Mouse (Mus musculus): ENCODE data around the gene Iqch. TPM values are rescaled to one million over a fixed set of nuclear protein-coding genes. Genes with fewer than 3 reads are reported as not detected.
A peak's percentile ranks its signal among the peaks of the same experiment; 100 is the strongest.

Iqch gene
- polyA plus RNA-seq, 2 experiments, result 0.05 to 0.11 TPM

GRCm38 (mm10) chr9:63603849-63604248 lies 1.6 kb upstream of the Iqch start:
- H3K27ac ChIP-seq (replicated peaks; ENCODE audit: low read depth, low read length), result no peak overlapping the region
- no peaks in the 10 kb centered on the region for H3K27me3 ChIP-seq (ENCODE audit: control insufficient read depth, insufficient read depth, low read length)
- TF ChIP-seq POLR2A (IDR thresholded peaks at IDR 0.05; ENCODE audit: borderline replicate concordance, extremely low read depth, insufficient read depth, insufficient read length), result no peak
- ATAC-seq (ENCODE audit: low FRiP score, low read depth) (no peak), DNase-seq (ENCODE audit: low spot score) (no peak)
- peak overlapping the region; percentile 74; the same call in 1 of the 2 replicates for H3K4me3 ChIP-seq (replicated peaks; ENCODE audit: low read length)
- no peaks in the 10 kb centered on the region for H3K9me3 ChIP-seq (ENCODE audit: control insufficient read depth, low read length)
- no peak overlapping the region for H3K4me2 ChIP-seq (replicated peaks; ENCODE audit: low read depth, low read length, severe bottlenecking)
- no peaks in the 10 kb centered on the region for H3K36me3 ChIP-seq (ENCODE audit: control insufficient read depth, insufficient read depth, low read length)
- 56% methylated on average over 6 of the region's 6 CpGs for WGBS
- H3K4me1 ChIP-seq (ENCODE audit: control insufficient read depth, insufficient read depth, low read length), result peaks cover 13% of the 10 kb centered on the region
- H3K9ac ChIP-seq (ENCODE audit: low read depth, low read length, severe bottlenecking), result no peak overlapping the region

DNA sequence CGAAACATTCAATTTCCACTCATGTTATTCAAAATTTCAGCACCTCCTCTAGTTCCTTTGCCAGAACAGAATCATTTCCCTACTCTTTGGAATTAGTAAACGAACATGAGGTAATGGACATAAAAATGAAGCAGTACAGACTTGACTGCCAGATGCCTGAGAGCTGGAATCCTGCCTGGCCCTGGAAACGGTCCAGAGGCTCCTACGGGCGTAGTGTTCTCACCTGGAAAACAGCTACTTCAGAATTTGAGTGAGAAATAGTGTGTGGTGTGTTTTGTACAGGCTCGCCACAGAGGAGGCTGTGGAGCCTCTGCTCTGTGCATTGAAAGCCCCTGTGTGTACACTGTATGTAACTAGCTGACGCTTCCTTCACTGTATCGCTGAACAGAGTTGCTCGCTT lies 5.6 kb downstream of the Iqch start:
- Histone ChIP-seq H3K9ac (ENCODE audit: low read depth, low read length, severe bottlenecking) (no peak overlapping the region), H3K36me3 (ENCODE audit: control insufficient read depth, insufficient read depth, low read length) (no peaks in the 10 kb centered on the region), H3K4me2 (replicated peaks; ENCODE audit: low read depth, low read length, severe bottlenecking) (no peak overlapping the region; the same call in 1 of the 2 replicates), H3K9me3 (ENCODE audit: control insufficient read depth, low read length) (no peaks in the 10 kb centered on the region), H3K4me3 (replicated peaks; ENCODE audit: low read length) (no peak overlapping the region), H3K4me1 (ENCODE audit: control insufficient read depth, insufficient read depth, low read length) (peaks cover 32% of the 10 kb centered on the region), H3K27ac (replicated peaks; ENCODE audit: low read depth, low read length) (peak overlapping the region; percentile 72; the same call in 1 of the 2 replicates), H3K27me3 (ENCODE audit: control insufficient read depth, insufficient read depth, low read length) (no peaks in the 10 kb centered on the region)
- peak; percentile 83 for ATAC-seq (ENCODE audit: low FRiP score, low read depth)
- no peak for TF ChIP-seq POLR2A (IDR thresholded peaks at IDR 0.05; ENCODE audit: borderline replicate concordance, extremely low read depth, insufficient read depth, insufficient read length)
- WGBS, result 28% methylated on average over 9 of the region's 9 CpGs
- DNase-seq (ENCODE audit: low spot score), result peak; percentile 94

DNA sequence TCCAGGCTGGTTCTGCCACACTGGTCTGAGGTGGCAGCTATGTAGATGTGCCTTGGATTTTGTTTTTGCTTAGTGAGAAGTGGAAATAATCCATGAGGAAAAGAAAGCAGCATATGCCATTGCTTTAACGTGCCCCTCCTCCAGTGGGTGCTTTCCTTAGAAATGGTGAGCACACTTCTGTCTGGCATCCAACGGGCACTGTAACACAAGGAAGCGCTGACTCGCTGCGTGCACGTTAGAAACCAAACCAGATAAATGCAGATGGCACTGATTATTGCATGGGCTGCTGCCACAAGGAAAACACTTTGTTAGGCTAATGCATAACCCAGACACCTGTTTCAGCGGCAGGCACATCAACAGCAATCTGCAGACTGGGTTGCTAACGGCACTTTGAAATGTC lies 6.6 kb downstream of the Iqch start:
- H3K4me1 ChIP-seq (ENCODE audit: control insufficient read depth, insufficient read depth, low read length), result peaks cover 32% of the 10 kb centered on the region
- H3K9me3 ChIP-seq (ENCODE audit: control insufficient read depth, low read length), result no peaks in the 10 kb centered on the region
- WGBS, result 57% methylated on average over 8 of the region's 8 CpGs
- ATAC-seq (ENCODE audit: low FRiP score, low read depth) (no peak), DNase-seq (ENCODE audit: low spot score) (no peak)
- H3K27me3 ChIP-seq (ENCODE audit: control insufficient read depth, insufficient read depth, low read length), result no peaks in the 10 kb centered on the region
- H3K36me3 ChIP-seq (ENCODE audit: control insufficient read depth, insufficient read depth, low read length), result no peaks in the 10 kb centered on the region
- no peak overlapping the region for H3K4me3 ChIP-seq (replicated peaks; ENCODE audit: low read length)
- H3K9ac ChIP-seq (ENCODE audit: low read depth, low read length, severe bottlenecking), result no peak overlapping the region
- TF ChIP-seq POLR2A (IDR thresholded peaks at IDR 0.05; ENCODE audit: borderline replicate concordance, extremely low read depth, insufficient read depth, insufficient read length), result no peak
- H3K27ac ChIP-seq (replicated peaks; ENCODE audit: low read depth, low read length), result peak overlapping the region; percentile 38; the same call in 1 of the 2 replicates
- H3K4me2 ChIP-seq (replicated peaks; ENCODE audit: low read depth, low read length, severe bottlenecking), result no peak overlapping the region

- Histone ChIP-seq H3K9ac (ENCODE audit: low read depth, low read length, severe bottlenecking) (no peak overlapping the region), H3K27ac (replicated peaks; ENCODE audit: low read depth, low read length) (peak overlapping the region; percentile 38; the same call in 1 of the 2 replicates), H3K4me2 (replicated peaks; ENCODE audit: low read depth, low read length, severe bottlenecking) (no peak overlapping the region), H3K27me3 (ENCODE audit: control insufficient read depth, insufficient read depth, low read length) (no peaks in the 10 kb centered on the region), H3K4me3 (replicated peaks; ENCODE audit: low read length) (no peak overlapping the region), H3K36me3 (ENCODE audit: control insufficient read depth, insufficient read depth, low read length) (no peaks in the 10 kb centered on the region), H3K4me1 (ENCODE audit: control insufficient read depth, insufficient read depth, low read length) (peaks cover 33% of the 10 kb centered on the region), H3K9me3 (ENCODE audit: control insufficient read depth, low read length) (no peaks in the 10 kb centered on the region)
- TF ChIP-seq POLR2A (IDR thresholded peaks at IDR 0.05; ENCODE audit: borderline replicate concordance, extremely low read depth, insufficient read depth, insufficient read length), result no peak
- ATAC-seq (ENCODE audit: low FRiP score, low read depth), result peak; percentile 41; the same call in 1 of the 2 replicates
- 70% methylated on average over 1 of the region's 1 CpGs for WGBS
- DNase-seq (ENCODE audit: low spot score), result peak; percentile 58
Observed at GRCm38 (mm10) chr9:63595032-63595431, 7.3 kb downstream of the Iqch start.

DNA sequence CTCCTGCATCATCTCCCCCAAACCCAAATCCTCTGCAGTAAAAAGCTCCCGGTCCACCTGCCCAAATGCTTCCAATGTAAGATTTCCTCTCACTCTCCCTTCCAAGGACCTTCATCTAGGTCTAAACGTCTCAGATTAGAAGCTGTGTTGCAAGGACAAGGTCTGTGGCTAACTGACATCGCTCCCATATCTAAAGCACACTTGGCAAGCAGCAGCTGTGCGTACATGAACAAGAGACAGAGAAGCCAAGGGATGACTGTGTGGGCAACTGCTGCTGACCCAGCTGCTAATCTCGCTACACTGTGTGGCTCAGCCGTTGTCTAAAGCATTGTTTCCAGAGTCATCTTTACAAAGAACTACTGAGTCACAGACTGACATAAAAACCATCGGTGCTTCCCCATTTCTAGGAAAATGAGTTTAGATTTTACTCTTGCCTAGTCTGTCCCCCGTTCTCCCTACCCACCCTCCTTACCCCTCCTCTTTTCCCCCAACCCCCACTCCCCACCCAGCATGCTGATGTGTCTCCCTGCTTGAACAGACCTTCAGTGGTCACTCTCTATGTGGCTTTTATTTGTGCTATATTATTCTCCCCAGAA lies 10.5 kb downstream of the Iqch start:
- H3K9ac ChIP-seq (ENCODE audit: low read depth, low read length, severe bottlenecking), result no peak overlapping the region
- ATAC-seq (ENCODE audit: low FRiP score, low read depth) (no peak), DNase-seq (ENCODE audit: low spot score) (no peak)
- no peak for TF ChIP-seq POLR2A (IDR thresholded peaks at IDR 0.05; ENCODE audit: borderline replicate concordance, extremely low read depth, insufficient read depth, insufficient read length)
- H3K27ac ChIP-seq (replicated peaks; ENCODE audit: low read depth, low read length), result no peak overlapping the region
- H3K4me2 ChIP-seq (replicated peaks; ENCODE audit: low read depth, low read length, severe bottlenecking), result no peak overlapping the region
- H3K4me3 ChIP-seq (replicated peaks; ENCODE audit: low read length), result no peak overlapping the region
- H3K4me1 ChIP-seq (ENCODE audit: control insufficient read depth, insufficient read depth, low read length), result peaks cover 47% of the 10 kb centered on the region
- 85% methylated on average over 8 of the region's 8 CpGs for WGBS
- no peaks in the 10 kb centered on the region for H3K36me3 ChIP-seq (ENCODE audit: control insufficient read depth, insufficient read depth, low read length)
- H3K9me3 ChIP-seq (ENCODE audit: control insufficient read depth, low read length), result peaks cover 5% of the 10 kb centered on the region; the same call in 1 of the 2 replicates
- no peaks in the 10 kb centered on the region for H3K27me3 ChIP-seq (ENCODE audit: control insufficient read depth, insufficient read depth, low read length)
